Mouse (Mus musculus): ENCODE measurements around the gene Sh3bgr.

Gene Sh3bgr

DNA sequence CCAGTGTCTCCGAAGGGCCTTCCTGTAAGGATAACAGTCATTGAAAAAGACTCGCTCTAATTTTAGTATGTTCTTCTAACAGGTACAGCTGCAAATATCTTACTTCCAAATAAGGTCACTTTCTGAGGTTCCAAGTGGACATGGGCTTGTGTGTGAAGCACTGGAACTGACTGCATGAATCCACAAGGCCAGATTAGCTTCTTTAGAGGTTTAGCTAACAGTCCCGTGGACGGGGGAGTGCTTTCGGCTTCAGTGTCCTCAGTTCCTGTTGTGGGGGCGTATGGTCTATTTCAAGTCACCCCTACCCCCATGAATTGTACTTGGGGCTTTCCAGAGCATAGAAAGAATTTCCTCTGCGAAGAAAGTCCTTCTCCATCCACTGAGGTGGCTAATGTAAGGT is 10.6 kb downstream of the Sh3bgr start:
- DNase-seq (ENCODE audit: low spot score in 2 of 2), result no peak

GRCm38 (mm10) chr16:96213027-96213426 is 12.8 kb downstream of the Sh3bgr start:
- no peak for DNase-seq (ENCODE audit: low spot score in 2 of 2)

GRCm38 (mm10) chr16:96221491-96221890 is 21.2 kb downstream of the Sh3bgr start:
- no peak for DNase-seq (ENCODE audit: low spot score in 2 of 2)

- DNase-seq (ENCODE audit: low spot score in 2 of 2), result no peak
Observed at GRCm38 (mm10) chr16:96221959-96222358, 21.7 kb downstream of the Sh3bgr start.

GRCm38 (mm10) chr16:96222452-96222851 is 22.2 kb downstream of the Sh3bgr start:
- DNase-seq (ENCODE audit: low spot score in 2 of 2), result no peak

DNA sequence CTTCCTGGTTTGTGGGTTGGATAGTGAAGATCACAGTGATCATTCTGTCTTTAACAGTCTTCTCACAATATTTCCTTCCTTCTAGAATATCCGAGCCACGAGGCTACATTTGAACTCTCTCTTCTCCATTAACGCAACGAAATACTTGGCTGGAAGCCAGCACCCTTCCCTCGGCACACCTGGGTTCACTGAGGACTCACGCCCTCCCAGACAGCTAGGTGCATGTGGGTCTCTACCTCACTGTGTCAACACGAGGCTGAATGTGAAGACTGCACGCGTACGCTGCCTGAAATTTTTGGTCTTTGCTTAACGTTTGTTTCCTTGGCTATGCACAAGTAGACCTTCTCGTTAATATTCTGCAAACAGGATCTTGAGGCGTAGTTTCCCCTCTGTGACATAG is 28.2 kb downstream of the Sh3bgr start:
- DNase-seq (ENCODE audit: low spot score in 2 of 2), result no peak

DNA sequence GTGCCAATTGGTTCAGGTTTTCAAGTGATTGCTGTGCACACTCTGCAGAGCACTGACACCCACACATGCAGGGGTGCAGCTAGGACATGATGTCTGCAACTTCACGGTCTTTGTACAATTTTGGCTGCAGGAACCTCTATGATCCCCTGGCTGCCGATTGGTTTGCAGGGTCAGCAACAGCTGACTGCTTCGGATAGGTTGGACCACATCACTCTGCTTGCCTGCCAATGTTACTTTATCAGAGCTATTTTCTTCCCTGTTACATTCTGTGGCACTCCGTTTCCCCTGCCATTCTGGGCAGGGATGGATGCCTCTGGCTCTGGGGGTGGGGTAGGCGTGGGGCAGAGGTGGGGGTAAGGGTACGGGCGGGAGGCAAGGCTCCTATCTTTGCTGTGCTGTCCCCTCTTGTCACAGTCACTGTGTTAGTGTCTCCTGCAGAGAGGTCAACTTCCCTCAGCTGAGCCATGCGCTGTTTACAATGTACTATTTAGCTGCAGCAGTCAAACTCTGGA is 28.9 kb downstream of the Sh3bgr start:
- no peak for DNase-seq (ENCODE audit: low spot score in 2 of 2)

DNA sequence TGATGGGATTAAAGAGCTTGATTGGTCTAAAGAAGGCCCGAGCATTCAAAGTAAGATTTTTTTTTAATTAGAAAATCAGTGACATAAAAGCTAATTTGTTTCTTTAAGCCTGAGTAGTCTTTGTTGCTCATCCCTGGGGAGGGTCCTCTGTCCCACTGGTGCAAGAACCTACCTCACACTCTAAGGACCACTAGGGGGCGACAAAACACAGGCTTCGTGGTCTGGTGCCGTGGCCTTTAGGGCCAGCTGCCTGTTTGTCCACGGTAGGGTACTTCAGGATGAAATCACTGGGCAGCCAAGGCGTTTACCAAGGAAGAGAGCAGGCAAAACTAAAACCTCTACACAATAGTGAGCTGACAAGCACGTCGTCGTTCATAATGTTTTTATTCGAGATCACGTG is 30.2 kb downstream of the Sh3bgr start:
- peak in 1 of 2 experiments; percentile 58 for DNase-seq (ENCODE audit: low spot score in 2 of 2)

- DNase-seq (ENCODE audit: low spot score in 2 of 2), result no peak
Observed at GRCm38 (mm10) chr16:96231251-96231650, 31.0 kb downstream of the Sh3bgr start.

DNA sequence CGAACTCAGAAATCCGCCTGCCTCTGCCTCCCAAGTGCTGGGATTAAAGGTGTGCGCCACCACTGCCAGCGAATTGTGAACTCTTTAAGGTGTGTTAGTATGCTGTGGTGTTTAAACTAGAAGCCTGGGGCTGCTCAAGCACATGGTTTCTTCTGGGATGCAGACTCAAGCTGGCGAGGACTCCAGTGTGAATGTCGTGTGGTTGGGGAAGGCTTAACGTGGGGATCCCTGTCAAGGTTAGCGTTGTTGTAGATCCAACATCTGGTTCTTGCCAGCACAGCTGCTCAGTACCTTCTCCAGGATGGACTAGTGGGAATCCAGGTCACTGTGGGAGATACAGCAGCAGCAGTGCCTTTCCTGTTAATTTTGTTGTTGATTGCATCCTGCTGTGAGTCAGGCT is 31.7 kb downstream of the Sh3bgr start:
- DNase-seq (ENCODE audit: low spot score in 2 of 2), result no peak

DNA sequence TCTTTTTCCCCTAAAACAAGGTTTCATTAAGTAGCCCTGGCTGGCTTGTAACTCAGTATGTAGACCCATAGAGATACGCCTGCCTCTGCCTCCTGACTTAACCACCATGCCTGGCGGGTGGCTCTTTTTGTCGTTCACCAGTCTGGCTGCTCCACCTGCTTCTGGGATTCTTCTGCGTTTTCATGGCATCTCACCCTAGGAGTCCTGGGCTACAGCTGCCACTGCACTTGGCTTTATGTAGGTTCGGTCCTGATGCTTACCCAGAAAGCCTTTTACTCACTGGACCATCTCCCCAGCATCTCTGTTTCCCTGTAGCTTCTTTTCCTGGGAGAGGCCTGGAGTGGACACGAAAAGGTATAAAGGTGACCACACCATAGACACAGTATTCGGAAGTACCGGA is 33.7 kb downstream of the Sh3bgr start:
- no peak for DNase-seq (ENCODE audit: low spot score in 2 of 2)

DNA sequence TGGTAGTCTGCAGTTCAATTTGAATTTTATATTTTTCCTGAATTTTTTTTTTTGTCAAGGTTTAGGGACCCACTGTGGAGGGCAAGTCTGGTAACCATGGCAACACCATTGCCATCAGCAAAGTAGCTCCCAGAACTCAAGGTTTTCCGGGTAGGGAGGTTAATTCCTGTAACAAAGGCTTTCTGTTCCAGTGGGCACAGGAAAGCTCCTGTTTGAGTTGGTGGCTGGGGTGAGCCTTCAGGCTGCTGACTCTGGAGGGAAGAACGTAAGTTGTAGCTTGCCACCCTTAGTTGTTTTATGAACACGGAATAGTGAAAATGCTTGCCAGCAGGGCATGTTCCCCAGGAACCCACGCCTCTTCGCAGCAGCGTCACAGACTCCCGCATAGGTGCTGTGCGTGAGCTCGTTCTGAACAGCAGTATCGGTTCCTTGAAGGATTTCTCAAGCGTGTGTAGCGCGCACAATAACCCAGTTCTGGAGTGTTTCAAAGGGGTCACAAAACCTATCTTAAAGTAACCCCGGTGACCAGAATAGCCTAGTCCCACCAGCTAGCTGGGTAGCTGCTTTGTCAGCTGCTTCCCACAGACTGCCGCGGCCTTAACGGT is 35.2 kb downstream of the Sh3bgr start, which contains the start of gene B3galt5:
Gene B3galt5 (plus strand): TSS at position 436 of the 605 bp plus-strand sequence.
- DNase-seq (ENCODE audit: low spot score in 2 of 2), result no peak

DNA sequence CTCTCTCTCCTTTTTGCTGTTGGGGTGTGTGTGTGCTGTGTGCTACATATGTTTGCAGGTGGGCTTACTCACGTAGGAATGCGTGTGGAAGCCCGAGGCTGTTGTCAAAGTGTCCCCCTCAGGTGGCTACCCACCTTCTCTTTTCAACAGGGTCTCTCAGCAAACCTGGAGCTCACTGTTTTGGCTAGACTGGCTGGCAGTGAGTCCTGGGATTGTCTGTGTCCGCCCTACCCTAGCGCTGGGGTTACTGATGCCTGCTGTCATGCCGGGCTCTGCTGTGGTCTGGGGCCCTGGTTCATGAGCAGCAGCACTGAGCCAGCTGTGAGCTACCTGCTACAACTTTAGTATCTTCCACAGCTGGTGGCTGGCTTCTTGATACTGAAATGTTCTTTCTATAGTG is 44.2 kb downstream of the Sh3bgr start:
- no peak for DNase-seq (ENCODE audit: low spot score in 2 of 2)

DNA sequence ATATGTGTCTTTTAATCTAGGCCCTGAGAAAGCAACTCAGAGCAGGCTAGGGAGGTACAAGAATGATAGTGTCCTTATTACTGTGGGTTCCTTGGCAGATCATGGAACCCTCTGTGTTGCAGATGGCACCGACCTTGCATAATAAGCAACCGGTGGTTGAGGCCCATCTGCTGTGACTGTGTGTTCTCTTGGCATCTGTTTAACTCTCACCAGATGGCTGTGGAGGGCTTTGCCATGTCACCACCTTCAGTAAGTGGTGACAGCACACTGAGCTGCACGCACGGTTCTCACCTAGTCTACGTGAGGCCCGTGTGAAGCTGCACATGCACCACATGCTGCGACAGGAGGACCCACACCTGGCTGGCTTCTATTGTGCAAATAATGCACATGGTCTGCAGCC is 49.4 kb downstream of the Sh3bgr start:
- DNase-seq (ENCODE audit: low spot score in 2 of 2), result peak in 1 of 2 experiments; percentile 28

- no peak for DNase-seq (ENCODE audit: low spot score in 2 of 2)
Observed at GRCm38 (mm10) chr16:96252146-96252545, 51.9 kb downstream of the Sh3bgr start.

DNA sequence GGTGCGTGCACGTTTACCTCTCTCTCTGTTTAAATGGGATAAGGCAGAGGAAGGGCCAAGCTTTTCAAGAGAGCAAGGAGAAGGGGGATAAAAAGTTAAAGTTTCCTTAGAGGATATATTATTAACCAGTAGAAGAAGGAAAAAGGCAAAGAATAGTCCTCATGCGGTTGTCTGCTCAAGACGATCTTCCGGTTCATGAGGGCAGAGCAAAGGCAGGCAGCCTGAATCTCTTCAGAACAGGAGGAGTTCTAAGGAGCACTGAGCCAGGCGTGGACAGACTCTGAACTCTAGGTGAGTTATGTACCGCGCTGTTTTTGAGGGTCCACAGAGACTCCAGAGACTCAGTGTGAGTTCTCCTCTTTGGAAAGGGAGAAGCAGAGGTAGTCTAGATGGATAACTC is 58.2 kb downstream of the Sh3bgr start:
- no peak for DNase-seq (ENCODE audit: low spot score in 2 of 2)

- no peak for DNase-seq (ENCODE audit: low spot score in 2 of 2)
Observed at GRCm38 (mm10) chr16:96271736-96272135, 71.5 kb downstream of the Sh3bgr start.

GRCm38 (mm10) chr16:96272929-96273619 is 72.8 kb downstream of the Sh3bgr start:
- DNase-seq (ENCODE audit: low spot score in 2 of 2), result no peak

DNA sequence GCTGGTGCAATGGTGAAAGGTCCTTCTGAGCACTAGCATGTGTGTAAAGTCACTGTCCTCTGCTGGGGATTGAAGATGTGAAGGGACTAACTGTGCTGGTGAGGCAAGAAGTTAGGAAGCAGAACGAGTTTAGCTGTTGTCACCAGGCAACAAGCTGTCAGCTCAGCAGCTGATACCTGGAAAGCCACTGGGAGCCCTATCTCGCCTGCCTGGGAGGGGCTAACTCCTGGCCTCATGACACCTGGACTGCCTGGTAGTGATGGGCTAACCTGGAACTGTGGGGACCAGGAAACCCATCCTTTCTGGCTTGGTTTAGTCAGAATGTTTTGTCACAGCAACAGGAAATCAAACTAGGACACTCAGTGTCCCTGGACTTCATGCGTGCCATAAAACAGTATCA is 76.3 kb downstream of the Sh3bgr start:
- no peak for DNase-seq (ENCODE audit: low spot score in 2 of 2)
